Mouse (Mus musculus) megakaryocyte-erythroid progenitor cell, adult 5-6 weeks (primary cell): ENCODE measurements around the gene Olfr549. TPM values are rescaled to one million over a fixed set of nuclear protein-coding genes. Genes with fewer than 3 reads are reported as not detected.
A peak's percentile ranks its signal among the peaks of the same experiment; 100 is the strongest.

ENCODE experiments used
- ATAC-seq: replicated peaks from 2 replicates; pipeline ENCODE4 v1.8.0; 2016; ENCODE audit warnings: mild to moderate bottlenecking, inconsistent platforms; ENCODE audit not compliant: severe bottlenecking, poor library complexity, low FRiP score, low TSS enrichment
- total RNA-seq, 2 experiments: library from RNA; stranded (forward) in 1 of 2; stranded (reverse) in 1 of 2; fragments of 200-1000, 215-1000 nt in 1 of 2; fragments of >200 nt in 1 of 2; fragmentation: Nextera tagmentation in 1 of 2; gene quantifications; 2 replicates each; pipeline ENCODE4 v1.2.3; 2014 to 2017

The Olfr549 gene
- total RNA-seq (2014; fragmentation: Nextera tagmentation) (not detected in 2 replicates), total RNA-seq (2017) (not detected in 2 replicates)

GRCm38 (mm10) chr7:102549570-102549969 is at the start of gene Olfr549:
Gene Olfr549, plus strand, starts transcription at chr7:102549870.
- ATAC-seq: no peak

DNA sequence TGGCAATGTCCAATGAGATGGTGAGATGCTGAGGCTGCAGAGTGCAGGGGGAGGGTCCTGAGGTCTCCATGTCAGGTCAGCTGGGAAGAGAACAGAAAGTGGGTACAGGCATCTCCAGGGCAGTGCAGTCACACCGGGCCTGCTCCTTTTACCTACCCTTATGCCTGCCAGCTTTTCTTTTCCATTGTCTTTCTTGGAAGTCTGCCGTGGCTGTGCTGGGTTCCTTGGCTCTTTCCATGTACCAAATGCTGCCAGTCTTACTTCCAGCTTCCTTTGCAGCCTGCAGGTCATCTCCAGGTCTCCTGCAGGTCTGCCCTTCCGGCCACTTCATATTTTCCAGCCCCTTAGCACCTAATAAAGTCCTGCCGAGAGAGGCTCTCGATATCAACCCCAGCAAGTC is 47.7 kb upstream of the Olfr549 start:
- ATAC-seq: no peak

- peak; percentile 90 for ATAC-seq
These were observed 42.8 kb upstream of the Olfr549 start for GRCm38 (mm10) chr7:102506848-102507247.

DNA sequence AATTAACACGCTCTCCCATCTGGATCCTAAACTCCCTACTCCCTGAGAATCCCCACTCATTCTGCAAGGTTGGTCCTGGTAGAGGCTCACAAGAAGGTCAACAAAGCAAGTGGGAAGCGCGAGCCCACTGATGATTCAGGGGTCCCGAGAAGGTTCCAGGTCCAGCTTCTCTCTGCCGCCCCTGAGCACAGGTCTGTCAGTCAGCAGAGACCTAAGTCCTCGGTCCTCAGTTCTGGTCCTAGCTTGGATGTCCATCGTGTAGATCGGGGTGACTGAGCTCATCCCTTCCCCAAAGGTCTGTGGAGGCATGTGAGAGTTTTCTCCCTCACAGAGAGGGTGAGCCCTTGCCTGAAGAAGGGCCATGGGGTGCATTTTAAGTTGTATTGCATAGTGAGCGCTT is 41.6 kb upstream of the Olfr549 start:
- no peak for ATAC-seq

DNA sequence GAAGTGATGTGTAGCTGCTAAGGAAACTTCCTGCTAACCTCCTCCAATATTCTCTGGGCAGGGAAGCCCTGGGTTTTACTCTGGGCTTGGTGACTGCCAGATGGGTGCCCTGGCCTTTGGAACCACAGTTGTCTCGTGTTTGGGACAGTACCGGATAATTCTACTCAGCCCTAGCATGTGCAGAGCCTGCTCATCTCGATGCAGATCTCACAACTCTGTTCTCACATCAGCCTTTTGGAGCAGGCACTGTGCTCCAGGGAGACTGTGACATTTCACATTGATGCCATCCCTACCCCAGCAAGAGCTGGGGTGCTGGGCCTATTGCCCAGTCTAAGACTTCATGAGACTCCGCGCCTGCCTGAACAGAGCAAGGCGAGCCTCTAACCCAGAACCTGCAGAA is 41.0 kb upstream of the Olfr549 start:
- ATAC-seq: no peak

DNA sequence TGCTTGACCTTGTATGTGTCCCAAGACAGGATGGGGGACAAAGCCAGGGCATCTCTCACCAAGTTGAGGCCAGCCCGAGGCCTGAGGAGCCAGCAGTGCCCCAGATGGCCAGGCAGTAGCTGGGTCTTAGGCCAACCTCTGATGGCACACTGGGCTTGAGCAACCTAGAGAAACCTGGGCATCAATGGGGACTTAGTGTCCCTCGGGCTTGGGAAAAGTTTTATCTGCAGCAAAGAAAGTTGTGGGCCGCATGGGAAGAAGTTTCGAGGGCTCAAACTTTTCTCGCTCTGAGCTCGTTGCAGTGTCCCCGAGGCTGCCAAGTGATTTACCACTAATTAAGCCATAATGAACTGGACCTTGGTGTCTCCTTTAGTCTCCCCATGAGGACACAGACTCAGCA is 39.9 kb upstream of the Olfr549 start:
- no peak for ATAC-seq

DNA sequence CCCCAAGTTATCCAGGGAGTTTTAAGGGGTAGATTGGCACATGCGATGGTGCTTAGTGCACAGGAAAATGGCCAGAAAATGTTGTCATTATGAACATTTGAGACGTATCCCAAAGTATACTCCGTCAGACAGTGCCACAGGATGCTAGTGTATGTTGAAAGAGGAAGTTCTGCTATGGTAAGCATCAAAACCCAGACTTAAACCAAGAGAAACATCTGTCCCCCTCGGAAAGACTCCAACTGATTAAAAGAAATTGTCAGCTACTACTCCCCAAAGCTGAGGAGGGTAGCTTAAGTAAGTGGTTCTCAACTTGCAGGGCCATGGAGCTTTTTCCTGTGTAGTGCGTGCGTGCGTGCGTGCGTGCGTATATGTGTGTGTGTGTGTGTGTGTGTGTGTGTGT is 37.7 kb upstream of the Olfr549 start:
- no peak for ATAC-seq

DNA sequence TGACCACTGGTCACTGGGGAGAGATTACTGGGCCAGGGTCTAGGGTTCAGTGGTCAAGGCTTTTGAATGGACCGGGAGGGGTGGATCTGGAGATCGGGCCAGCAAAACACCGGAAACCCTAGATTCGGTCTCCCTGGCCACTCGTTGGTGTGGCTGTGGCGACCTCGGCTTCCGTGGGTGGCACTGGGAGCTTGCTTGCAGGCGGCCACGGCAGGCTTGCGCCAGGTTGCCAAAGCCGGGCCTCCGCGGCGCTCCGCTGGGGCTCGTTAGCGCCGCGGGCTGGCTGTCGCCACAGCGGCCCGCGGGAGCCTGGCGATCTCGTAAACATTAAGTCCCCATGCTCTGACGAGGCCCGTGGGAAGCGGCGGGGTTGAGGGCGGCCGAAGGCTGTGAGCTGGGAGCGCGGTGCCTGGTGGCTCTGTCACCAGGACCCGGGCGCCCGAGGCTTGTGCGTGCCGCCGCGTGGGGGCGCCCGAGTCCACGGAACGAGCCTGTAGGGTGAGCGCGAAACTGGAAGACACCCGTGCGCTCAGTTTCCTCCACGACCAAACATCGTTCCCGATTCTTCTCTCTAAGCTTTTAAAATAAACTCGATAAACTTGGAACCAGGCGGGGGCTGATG is 36.7 kb upstream of the Olfr549 start:
- ATAC-seq: peak; percentile 65

- ATAC-seq: peak; percentile 29
These were observed 35.5 kb upstream of the Olfr549 start for GRCm38 (mm10) chr7:102514144-102514543.

- peak; percentile 72 for ATAC-seq
These were observed 33.2 kb upstream of the Olfr549 start for GRCm38 (mm10) chr7:102516261-102517050.

DNA sequence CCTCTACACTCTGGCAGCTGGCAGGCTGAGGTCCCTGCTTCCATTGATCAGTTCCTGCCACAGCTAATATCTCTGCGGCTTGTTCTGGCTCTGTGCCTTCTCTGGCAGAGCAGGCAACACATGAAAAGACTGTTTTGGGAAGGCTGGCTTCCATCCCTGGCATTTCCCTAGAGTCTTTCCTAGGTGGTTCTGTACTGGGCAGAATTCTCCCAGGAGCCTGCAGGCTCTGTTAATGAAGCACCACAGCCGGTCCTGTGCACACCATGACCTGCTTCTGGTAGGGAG is 32.7 kb upstream of the Olfr549 start:
- ATAC-seq: no peak

DNA sequence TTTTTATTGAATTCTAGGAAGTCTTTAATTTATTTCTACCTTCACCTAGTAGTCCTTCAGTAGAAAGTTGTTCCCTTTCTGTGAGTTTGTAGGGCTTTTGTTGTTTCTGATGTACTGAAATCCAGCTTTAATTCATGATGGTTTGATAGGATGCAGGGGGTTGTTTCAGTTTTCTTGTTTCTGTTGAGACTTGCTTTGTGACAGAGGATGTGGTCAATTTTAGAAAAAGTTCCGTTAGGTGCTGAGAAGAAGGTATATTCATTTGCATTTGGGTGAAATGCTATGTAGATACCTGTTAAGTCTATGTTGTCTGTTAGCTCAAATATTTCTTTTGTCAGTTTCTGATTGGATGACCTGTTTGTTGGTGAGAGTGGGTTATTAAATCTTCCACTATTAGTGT is 20.6 kb upstream of the Olfr549 start:
- ATAC-seq: no peak

DNA sequence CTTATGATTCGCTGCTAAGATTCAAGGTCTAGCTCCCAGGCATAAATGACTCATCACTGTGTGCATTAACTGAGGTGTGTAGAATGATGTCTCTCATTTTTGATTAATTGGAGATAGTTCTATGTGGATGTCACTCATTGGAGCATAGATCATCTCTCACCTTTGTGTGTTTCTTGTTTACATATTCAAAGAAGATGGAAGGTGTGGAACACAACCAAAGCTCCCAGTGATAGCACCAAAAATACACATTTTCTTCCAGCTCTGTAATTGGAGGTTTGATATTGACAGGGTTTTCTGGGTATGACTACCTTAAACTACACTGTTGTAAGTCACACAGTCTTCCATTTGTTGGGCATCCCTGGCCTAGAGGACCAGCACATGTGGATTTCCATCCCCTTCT is 15.2 kb upstream of the Olfr549 start, which contains the start of gene Olfr547:
Olfr547 (plus strand) TSS at position 301 of the 400 bp plus-strand sequence.
- ATAC-seq: no peak

DNA sequence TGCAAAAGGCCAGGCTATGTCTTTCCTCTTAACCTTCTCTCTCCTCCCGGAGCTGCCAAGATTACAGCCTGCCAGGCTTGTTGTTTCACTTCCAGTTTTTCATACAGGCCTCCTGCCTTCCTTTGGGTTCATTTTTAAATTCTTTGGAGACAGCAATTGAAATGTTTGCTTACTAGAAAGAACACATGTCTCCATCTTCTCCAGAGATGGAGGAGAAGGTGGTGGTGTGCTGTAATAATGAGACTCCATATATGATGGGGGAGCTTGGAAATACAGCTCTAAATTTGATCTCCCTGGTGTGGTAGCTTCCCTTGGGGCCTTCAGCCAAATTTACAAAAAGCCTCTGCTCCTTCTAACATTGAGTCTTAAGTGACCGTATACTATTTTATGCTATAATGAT is 9.1 kb upstream of the Olfr549 start, which contains the start of gene Olfr548-ps1:
Olfr548-ps1 (plus strand) TSS at position 301 of the 400 bp plus-strand sequence.
- no peak for ATAC-seq

DNA sequence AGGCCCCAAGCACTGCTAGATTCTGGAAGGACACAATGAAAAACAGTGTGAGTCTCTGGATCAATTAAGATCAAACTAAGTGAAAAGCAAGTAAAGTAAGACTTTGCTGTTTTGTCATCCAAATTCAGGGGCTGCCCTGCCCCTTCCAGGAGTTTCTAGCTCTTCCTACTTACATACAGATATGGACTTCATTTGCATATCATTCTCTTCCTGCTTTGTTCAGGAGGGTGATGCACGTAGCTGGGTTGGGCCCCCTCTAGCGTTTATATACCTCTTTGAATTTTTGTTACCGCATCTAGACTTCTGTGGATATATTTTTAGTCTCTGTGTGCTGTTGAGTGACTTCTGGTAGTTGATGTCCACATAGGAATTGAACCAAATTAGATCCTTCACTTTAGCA is 8.4 kb upstream of the Olfr549 start:
- peak; percentile 95 for ATAC-seq

GRCm38 (mm10) chr7:102553279-102553678 is 3.6 kb downstream of the Olfr549 start:
- ATAC-seq: no peak

DNA sequence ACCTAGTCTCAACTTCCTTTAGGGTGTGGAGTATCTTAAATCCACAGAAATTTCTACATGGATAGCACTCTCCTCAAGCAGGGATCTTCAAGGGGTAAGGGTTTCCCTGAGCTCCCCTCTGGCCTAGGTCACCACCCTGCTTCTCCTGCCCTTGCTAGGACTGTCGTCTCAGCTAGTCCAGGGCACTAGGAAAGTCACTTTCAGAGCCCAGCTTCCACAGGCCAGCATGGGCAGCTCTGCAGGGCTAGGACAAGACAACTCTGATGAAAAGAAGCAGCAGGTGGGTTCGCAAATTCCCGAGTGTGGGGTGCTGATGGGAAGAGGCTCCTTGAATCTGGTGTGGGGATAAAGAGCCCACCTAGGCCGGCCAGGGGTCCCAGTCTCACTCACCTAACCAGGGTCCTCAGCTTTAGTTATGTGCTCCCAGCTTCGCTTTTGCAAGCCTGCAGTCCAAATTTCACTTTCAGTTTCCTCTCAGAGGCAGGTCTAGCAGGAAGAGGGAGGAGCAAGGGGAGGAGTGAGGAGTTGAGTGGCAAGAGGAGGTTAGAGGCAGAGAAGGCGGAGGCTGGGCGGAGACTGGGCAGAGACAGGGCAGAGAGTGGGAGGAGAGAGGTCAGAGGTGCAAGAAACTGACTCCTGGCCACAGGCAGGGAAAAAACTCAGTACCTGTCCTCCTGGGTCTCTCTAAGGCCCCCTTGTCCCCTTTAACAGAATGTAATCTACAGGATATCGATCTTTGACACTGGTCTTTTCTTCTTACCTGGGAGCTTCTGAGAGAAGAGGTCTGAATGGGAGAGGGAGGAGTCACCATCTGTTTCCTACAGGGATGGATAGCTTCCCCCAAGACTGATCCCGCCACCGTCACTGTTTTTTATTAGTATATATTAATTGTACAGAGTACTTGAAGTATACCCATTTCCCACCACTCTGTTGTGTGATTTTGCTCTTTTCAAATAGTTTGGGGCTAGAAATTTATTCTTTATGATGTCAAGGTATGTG is 15.6 kb downstream of the Olfr549 start, which contains the start of gene Trim21:
Trim21 (minus strand) TSS at position 488 of the 999 bp plus-strand sequence.
- ATAC-seq: peak; percentile 100

DNA sequence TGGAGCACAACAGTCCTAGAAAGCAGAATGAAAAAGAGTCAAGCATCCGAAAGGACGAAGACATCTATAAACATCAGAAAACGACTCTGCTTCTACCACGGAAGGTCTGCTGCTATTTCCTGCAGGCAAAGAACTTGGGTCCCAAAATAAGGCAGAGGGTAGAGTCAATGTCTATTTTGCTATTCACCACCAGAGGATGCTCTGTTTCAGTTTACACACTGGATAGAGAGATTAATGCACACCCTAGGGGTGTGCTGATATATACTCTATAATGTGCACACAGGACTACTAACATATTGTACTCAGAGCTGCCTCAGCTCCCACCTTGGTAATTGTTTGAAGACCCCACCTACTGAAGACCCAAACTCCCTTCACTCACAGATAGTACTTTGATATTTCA is 16.5 kb downstream of the Olfr549 start:
- ATAC-seq: peak; percentile 54

- no peak for ATAC-seq
These were observed 21.5 kb downstream of the Olfr549 start, which contains the start of gene Olfr550 for GRCm38 (mm10) chr7:102571142-102571541. Gene Olfr550, plus strand, starts transcription at chr7:102571442.
